Comparison of ENCODE assay signal across 8 mouse cellular contexts in genomic region chr11:116851576-116852290, GRCm38 (mm10). TPM values are rescaled to one million over a fixed set of nuclear protein-coding genes. Genes with fewer than 3 reads are reported as not detected.
A peak's percentile ranks its signal among the peaks of the same experiment; 100 is the strongest.
DNase-seq lines count a peak whose midpoint lies in the region; TF ChIP-seq lines count a peak whose summit lies in the region.

No protein-coding gene starts in this region.

- no peaks in the 10 kb centered on the region for H3K27me3 ChIP-seq in heart, embryonic 10.5 days (ENCODE audit: insufficient read depth, poor library complexity, severe bottlenecking)
- no peaks in the 10 kb centered on the region for H3K27me3 ChIP-seq in ES-Bruce4 (ENCODE audit: control insufficient read depth, insufficient read depth, low read length, poor library complexity, severe bottlenecking)

- TF ChIP-seq EP300 in ES-Bruce4 (IDR thresholded peaks at IDR 0.05; ENCODE audit: insufficient read depth, low read depth, low read length): no peak

- no peaks in the 10 kb centered on the region for H3K9me3 ChIP-seq in heart, embryonic 10.5 days
- no peaks in the 10 kb centered on the region for H3K9me3 ChIP-seq in ES-Bruce4 (replicated peaks; ENCODE audit: control insufficient read depth, insufficient read depth, low read length, poor library complexity, severe bottlenecking)

- no peak for TF ChIP-seq CTCF in ES-Bruce4 (IDR thresholded peaks at IDR 0.05; ENCODE audit: low read depth, low read length)
- no peak for TF ChIP-seq CTCF in embryonic fibroblast, embryonic 13.5 days (IDR thresholded peaks at IDR 0.05; ENCODE audit: borderline replicate concordance, insufficient read depth, low read length)
- TF ChIP-seq CTCF in olfactory bulb, adult 2 months (IDR thresholded peaks at IDR 0.05; ENCODE audit: insufficient read depth, low read depth, low read length): no peak

- no peak for DNase-seq in heart, embryonic 10.5 days (ENCODE audit: low spot score)
- no peak for DNase-seq in heart, postnatal 14 days
- peak; percentile 65 to 84 for DNase-seq in kidney, postnatal 25 days
- DNase-seq in spleen, adult 12 weeks (ENCODE audit: low spot score): no peak
- no peak for DNase-seq in right cerebral cortex, postnatal 25 days

- H3K4me1 ChIP-seq in heart, embryonic 10.5 days: peaks cover 11% of the 10 kb centered on the region
- no peaks in the 10 kb centered on the region for H3K4me1 ChIP-seq in ES-Bruce4 (ENCODE audit: control insufficient read depth, insufficient read depth, low read length)
- H3K4me1 ChIP-seq in embryonic fibroblast, embryonic 13.5 days (ENCODE audit: control insufficient read depth, insufficient read depth, low read length): peaks cover 2% of the 10 kb centered on the region; the same call in 1 of the 2 replicates
- no peaks in the 10 kb centered on the region for H3K4me1 ChIP-seq in olfactory bulb, adult 2 months (ENCODE audit: control insufficient read depth, insufficient read depth, low read length)

- intact Hi-C loops in heart, postnatal 14 days (cut with DNase I): no loop called here

- peaks cover 50% of the 10 kb centered on the region for H3K36me3 ChIP-seq in heart, embryonic 10.5 days
- peaks cover 48% of the 10 kb centered on the region for H3K36me3 ChIP-seq in ES-Bruce4 (ENCODE audit: control insufficient read depth, insufficient read depth, low read length, poor library complexity, severe bottlenecking)

- H3K9ac ChIP-seq in ES-Bruce4 (ENCODE audit: low read depth, poor library complexity, severe bottlenecking): peak overlapping the region; percentile 88

- H3K4me3 ChIP-seq in heart, embryonic 10.5 days: peak overlapping the region; percentile 98
- H3K4me3 ChIP-seq in ES-Bruce4 (ENCODE audit: low read depth, low read length): peak overlapping the region; percentile 93
- H3K4me3 ChIP-seq in embryonic fibroblast, embryonic 13.5 days (ENCODE audit: insufficient read depth, low read length): peak overlapping the region; percentile 96
- H3K4me3 ChIP-seq in olfactory bulb, adult 2 months (ENCODE audit: insufficient read depth, low read depth, low read length): peak overlapping the region; percentile 94

- peak overlapping the region; percentile 99 for H3K27ac ChIP-seq in heart, embryonic 10.5 days
- H3K27ac ChIP-seq in ES-Bruce4 (ENCODE audit: insufficient read depth, low read length): peak overlapping the region; percentile 37
- H3K27ac ChIP-seq in embryonic fibroblast, embryonic 13.5 days (ENCODE audit: insufficient read depth, low read length): peak overlapping the region; percentile 53
- peak overlapping the region; percentile 87 for H3K27ac ChIP-seq in olfactory bulb, adult 2 months (ENCODE audit: insufficient read depth, low read depth, low read length)

- 1% methylated on average over 29 of the region's 29 CpGs for WGBS in heart, embryonic 10.5 days
- under 1% methylated on average over 29 of the region's 29 CpGs for WGBS in olfactory bulb, adult 2 months

- TF ChIP-seq POLR2A in ES-Bruce4 (IDR thresholded peaks at IDR 0.05; ENCODE audit: insufficient read depth, low read length): no peak
- TF ChIP-seq POLR2A in embryonic fibroblast, embryonic 13.5 days (IDR thresholded peaks at IDR 0.05; ENCODE audit: low read depth, low read length): peak; percentile 12; the same call in 1 of the 2 replicates
- no peak for TF ChIP-seq POLR2A in olfactory bulb, adult 2 months (IDR thresholded peaks at IDR 0.05; ENCODE audit: insufficient read depth, low read depth, low read length)

RNA-seq across cellular contexts. Expression of gene Mfsd11, which starts 0.5 kb away (rescaled TPM):
- 27.0 and 27.1 TPM in 2 replicates for polyA plus RNA-seq in heart, embryonic 10.5 days (2016; fragmentation: Nextera tagmentation; extraction: Ambion mirVana)
- total RNA-seq in heart, postnatal 14 days (2021): 10 to 100 TPM; 39.8 to 40.4 TPM
- 14.6 and 15.1 TPM in 2 replicates for polyA plus RNA-seq in ES-Bruce4 (2011; ENCODE audit: insufficient read depth, insufficient read length, low read depth, missing spikeins)
- polyA plus RNA-seq in embryonic fibroblast, embryonic 13.5 days (2011; ENCODE audit: insufficient read length, low read depth, missing spikeins): 30.7 and 36.6 TPM in 2 replicates
- not detected in 2 replicates for polyA plus RNA-seq in olfactory bulb, adult 2 months (2012; ENCODE audit: insufficient read depth, insufficient read length, low replicate concordance, missing spikeins)

RNA-seq across cellular contexts. Expression of gene Srsf2, which starts 1.2 kb away (rescaled TPM):
- polyA plus RNA-seq in heart, embryonic 10.5 days (2016; fragmentation: Nextera tagmentation; extraction: Ambion mirVana): 577 and 728 TPM in 2 replicates
- 100 to 1,000 TPM; 125 to 133 TPM for total RNA-seq in heart, postnatal 14 days (2021)
- 414 and 425 TPM in 2 replicates for polyA plus RNA-seq in ES-Bruce4 (2011; ENCODE audit: insufficient read depth, insufficient read length, low read depth, missing spikeins)
- polyA plus RNA-seq in embryonic fibroblast, embryonic 13.5 days (2011; ENCODE audit: insufficient read length, low read depth, missing spikeins): 301 and 306 TPM in 2 replicates
- polyA plus RNA-seq in olfactory bulb, adult 2 months (2012; ENCODE audit: insufficient read depth, insufficient read length, low replicate concordance, missing spikeins): not detected in 2 replicates

RNA-seq across cellular contexts. Expression of gene Jmjd6, which starts 8.5 kb away (rescaled TPM):
- 89.1 and 114 TPM in 2 replicates for polyA plus RNA-seq in heart, embryonic 10.5 days (2016; fragmentation: Nextera tagmentation; extraction: Ambion mirVana)
- total RNA-seq in heart, postnatal 14 days (2021): 10 to 100 TPM; 34.4 to 37.3 TPM
- polyA plus RNA-seq in ES-Bruce4 (2011; ENCODE audit: insufficient read depth, insufficient read length, low read depth, missing spikeins): 45.6 and 49.0 TPM in 2 replicates
- 37.1 and 38.7 TPM in 2 replicates for polyA plus RNA-seq in embryonic fibroblast, embryonic 13.5 days (2011; ENCODE audit: insufficient read length, low read depth, missing spikeins)
- not detected in 2 replicates for polyA plus RNA-seq in olfactory bulb, adult 2 months (2012; ENCODE audit: insufficient read depth, insufficient read length, low replicate concordance, missing spikeins)

RNA-seq across cellular contexts. Expression of gene Mettl23, which starts 8.7 kb away (rescaled TPM):
- 58.9 and 66.9 TPM in 2 replicates for polyA plus RNA-seq in heart, embryonic 10.5 days (2016; fragmentation: Nextera tagmentation; extraction: Ambion mirVana)
- 10 to 100 TPM; 37.3 to 37.8 TPM for total RNA-seq in heart, postnatal 14 days (2021)
- polyA plus RNA-seq in ES-Bruce4 (2011; ENCODE audit: insufficient read depth, insufficient read length, low read depth, missing spikeins): 27.5 TPM in 2 replicates
- polyA plus RNA-seq in embryonic fibroblast, embryonic 13.5 days (2011; ENCODE audit: insufficient read length, low read depth, missing spikeins): 20.4 and 22.4 TPM in 2 replicates
- polyA plus RNA-seq in olfactory bulb, adult 2 months (2012; ENCODE audit: insufficient read depth, insufficient read length, low replicate concordance, missing spikeins): not detected in 2 replicates

RNA-seq across cellular contexts. Expression of gene Mxra7, which starts 23.9 kb away (rescaled TPM):
- 13.2 and 17.9 TPM in 2 replicates for polyA plus RNA-seq in heart, embryonic 10.5 days (2016; fragmentation: Nextera tagmentation; extraction: Ambion mirVana)
- total RNA-seq in heart, postnatal 14 days (2021): 10 to 100 TPM; 27.7 to 32.1 TPM
- polyA plus RNA-seq in ES-Bruce4 (2011; ENCODE audit: insufficient read depth, insufficient read length, low read depth, missing spikeins): 20.4 and 22.1 TPM in 2 replicates
- 76.8 and 82.4 TPM in 2 replicates for polyA plus RNA-seq in embryonic fibroblast, embryonic 13.5 days (2011; ENCODE audit: insufficient read length, low read depth, missing spikeins)
- polyA plus RNA-seq in olfactory bulb, adult 2 months (2012; ENCODE audit: insufficient read depth, insufficient read length, low replicate concordance, missing spikeins): not detected in 2 replicates

Comparison
In these comparisons a context has a peak if more than half of its experiments do, and no peak if none do; other contexts are left out.
1. DNase-seq: peak in kidney, postnatal 25 days (2 of 2); none in heart, embryonic 10.5 days (single experiment), heart, postnatal 14 days (0 of 2), spleen, adult 12 weeks (single experiment) and right cerebral cortex, postnatal 25 days (single experiment).
2. H3K27ac ChIP-seq: peak in every context shown above with its lines; median percentile 99 in heart, embryonic 10.5 days; 87 in olfactory bulb, adult 2 months; 53 in embryonic fibroblast, embryonic 13.5 days; 37 in ES-Bruce4.
3. Peak in every context shown above with its lines, with median percentiles within 50 percentile points of each other: H3K4me3 ChIP-seq.